27 mouse cellular contexts compared by ENCODE assay signal in genomic region chr19:57237534-57237933, GRCm38 (mm10).
DNase-seq lines count a peak whose midpoint lies in the region; ATAC-seq and TF ChIP-seq lines count a peak whose summit lies in the region.
"Had no signal": no experiment of that assay in that cellular context is flagged by ENCODE, and none has a peak within 500 bp of the region (broad histone marks: within the 10 kb centered on the region; RNA-seq: fewer than 3 reads in every experiment).

No protein-coding gene starts in this region.

- 48% methylated on average over 6 of the region's 6 CpGs for WGBS in forebrain, embryonic 15.5 days
- WGBS in forebrain, embryonic 10.5 days = 84% methylated on average over 6 of the region's 6 CpGs

- no peak overlapping the region for H3K4me3 ChIP-seq in forebrain, embryonic 15.5 days
- H3K4me3 ChIP-seq in forebrain, embryonic 10.5 days = no peak overlapping the region
- H3K4me3 ChIP-seq in left cerebral cortex, adult 2 months = peak overlapping the region; percentile 46
- 0 out of 2 replicates have a peak overlapping the region, but pooled peaks have one; percentile 16 for H3K4me3 ChIP-seq in cortical plate, adult 2 months (ENCODE audit: insufficient read depth, low read length)
- H3K4me3 ChIP-seq: heart, embryonic 13.5 days; hindbrain, embryonic 10.5 days; hindbrain, embryonic 15.5 days; layer of hippocampus, adult 2 months; liver, embryonic 12.5 days; megakaryocyte, embryonic 14.5 days; midbrain, embryonic 12.5 days; neural tube, embryonic 15.5 days had no signal

- ATAC-seq in forebrain, embryonic 15.5 days (replicated peaks) = no peak
- ATAC-seq: CD4-positive, CD25-positive, alpha-beta regulatory T cell, adult 4 months; inflammation-experienced regulatory T-cells, adult 6 months; liver, embryonic 12.5 days; liver, postnatal 0 days had no signal

- intact Hi-C loops in left cerebral cortex, adult 2 months (cut with DNase I) = no loop called here
- intact Hi-C loops in heart, postnatal 10 days (cut with DNase I) = no loop called here

- TF ChIP-seq POLR2A in cortical plate, adult 2 months (IDR thresholded peaks at IDR 0.05; ENCODE audit: extremely low read depth, insufficient read depth, low read length) = no peak

- H3K9ac ChIP-seq in forebrain, embryonic 15.5 days (replicated peaks) = no peak overlapping the region
- H3K9ac ChIP-seq: heart, embryonic 13.5 days; hindbrain, embryonic 15.5 days; liver, embryonic 12.5 days; liver, postnatal 0 days; midbrain, embryonic 12.5 days; neural tube, embryonic 15.5 days had no signal

- H3K27ac ChIP-seq in forebrain, embryonic 15.5 days (replicated peaks) = peak overlapping the region; percentile 86
- H3K27ac ChIP-seq in forebrain, embryonic 10.5 days = no peak overlapping the region
- peak overlapping the region; percentile 40; the same call in 1 of the 2 replicates for H3K27ac ChIP-seq in left cerebral cortex, adult 2 months
- no peak overlapping the region for H3K27ac ChIP-seq in cortical plate, adult 2 months (ENCODE audit: insufficient read depth, low read length)
- H3K27ac ChIP-seq: heart, embryonic 13.5 days; hindbrain, embryonic 10.5 days; hindbrain, embryonic 15.5 days; layer of hippocampus, adult 2 months; liver, embryonic 12.5 days; midbrain, embryonic 12.5 days; neural tube, embryonic 15.5 days had no signal

- no peak for DNase-seq in forebrain, embryonic 10.5 days (ENCODE audit: extremely low spot score, low spot score)
- DNase-seq in left cerebral cortex, adult 2 months (ENCODE audit: extremely low spot score in 1 of 2, low spot score in 2 of 2) = no peak
- DNase-seq in left cerebral cortex, adult 11 months (ENCODE audit: low spot score) = no peak
- DNase-seq in brain, adult 2 months (ENCODE audit: low read depth, low spot score) = peak; percentile 57
- DNase-seq in embryo, embryonic 10 days (ENCODE audit: low spot score) = no peak
- no peak for DNase-seq in heart, postnatal 10 days
- DNase-seq: adrenal gland, postnatal 25 days; gastrocnemius, postnatal 36 days; heart, postnatal 14 days; kidney, adult 18-20 months; kidney, postnatal 36 days; left cerebral cortex, postnatal 4 days; liver, postnatal 0 days; lung, postnatal 4 days; retina, postnatal 1 day had no signal

- no peaks in the 10 kb centered on the region for H3K36me3 ChIP-seq in forebrain, embryonic 15.5 days
- no peaks in the 10 kb centered on the region for H3K36me3 ChIP-seq in forebrain, embryonic 10.5 days (replicated peaks)
- H3K36me3 ChIP-seq: heart, embryonic 13.5 days; hindbrain, embryonic 10.5 days; hindbrain, embryonic 15.5 days; liver, embryonic 12.5 days; midbrain, embryonic 12.5 days; neural tube, embryonic 15.5 days had no signal

- no peak for TF ChIP-seq CTCF in left cerebral cortex, adult 2 months (IDR thresholded peaks at IDR 0.05)
- no peak for TF ChIP-seq CTCF in cortical plate, adult 2 months (IDR thresholded peaks at IDR 0.05; ENCODE audit: extremely low read depth, insufficient read depth, low read length)

- H3K27me3 ChIP-seq in forebrain, embryonic 15.5 days = no peaks in the 10 kb centered on the region
- H3K27me3 ChIP-seq in forebrain, embryonic 10.5 days (ENCODE audit: poor library complexity, severe bottlenecking) = no peaks in the 10 kb centered on the region
- H3K27me3 ChIP-seq: heart, embryonic 13.5 days; hindbrain, embryonic 15.5 days; liver, embryonic 12.5 days; midbrain, embryonic 12.5 days; neural tube, embryonic 15.5 days had no signal

- no peaks in the 10 kb centered on the region for H3K9me3 ChIP-seq in forebrain, embryonic 15.5 days
- H3K9me3 ChIP-seq in forebrain, embryonic 10.5 days = no peaks in the 10 kb centered on the region
- H3K9me3 ChIP-seq: heart, embryonic 13.5 days; hindbrain, embryonic 10.5 days; hindbrain, embryonic 15.5 days; liver, embryonic 12.5 days; megakaryocyte, embryonic 14.5 days; midbrain, embryonic 12.5 days; neural tube, embryonic 15.5 days had no signal

- H3K4me1 ChIP-seq in forebrain, embryonic 15.5 days = peaks cover 36% of the 10 kb centered on the region
- H3K4me1 ChIP-seq in forebrain, embryonic 10.5 days = no peaks in the 10 kb centered on the region
- peaks cover 9% of the 10 kb centered on the region for H3K4me1 ChIP-seq in cortical plate, adult 2 months (ENCODE audit: control insufficient read depth, insufficient read depth, low read length)
- H3K4me1 ChIP-seq: liver, embryonic 12.5 days; megakaryocyte, embryonic 14.5 days; midbrain, embryonic 12.5 days had no signal

- H3K4me2 ChIP-seq in forebrain, embryonic 15.5 days (replicated peaks) = no peak overlapping the region
- H3K4me2 ChIP-seq: heart, embryonic 13.5 days; liver, embryonic 12.5 days; midbrain, embryonic 12.5 days; neural tube, embryonic 15.5 days had no signal

Comparison
In these comparisons a context has a peak if more than half of its experiments do, and no peak if none do; other contexts are left out.
1. H3K27ac ChIP-seq: peak in forebrain, embryonic 15.5 days (single experiment) and left cerebral cortex, adult 2 months (single experiment); none in forebrain, embryonic 10.5 days (single experiment) and cortical plate, adult 2 months (single experiment).
2. H3K4me3 ChIP-seq: peak in left cerebral cortex, adult 2 months (single experiment) and cortical plate, adult 2 months (single experiment); none in forebrain, embryonic 15.5 days (single experiment) and forebrain, embryonic 10.5 days (single experiment).